Mouse (Mus musculus) heart, adult 2 months (tissue): ENCODE results near the gene Megf6. TPM values are rescaled to one million over a fixed set of nuclear protein-coding genes. Genes with fewer than 3 reads are reported as not detected.

Source experiments
- DNase-seq, 2 experiments: peaks; one replicate each; pipeline ENCODE4 v3.0.0; 2021
- H3K27ac ChIP-seq: fragments of 200-600 bp; 2 replicates; pipeline ENCODE4 v1.8.1; 2022
- H3K27me3 ChIP-seq: fragments of 200-500 bp; 2 replicates; pipeline ENCODE4 v1.6.1; 2012; ENCODE audit warnings: mild to moderate bottlenecking, low read length, inconsistent platforms, mixed read lengths; ENCODE audit not compliant: control insufficient read depth, insufficient read depth
- H3K36me3 ChIP-seq: fragments of 200-500 bp; 2 replicates; pipeline ENCODE4 v1.6.1; 2012; ENCODE audit warnings: low read length, inconsistent platforms; ENCODE audit not compliant: control insufficient read depth, insufficient read depth
- H3K4me1 ChIP-seq: fragments of 200-500 bp; 2 replicates; pipeline ENCODE4 v1.6.1; 2011; ENCODE audit warnings: low read length; ENCODE audit not compliant: control insufficient read depth, insufficient read depth
- H3K4me3 ChIP-seq: fragments of 200-600 bp; 2 replicates; pipeline ENCODE4 v1.8.1; 2022
- H3K79me2 ChIP-seq: fragments of 200-500 bp; replicated peaks from 2 replicates; pipeline ENCODE4 v1.6.1; 2012; ENCODE audit warnings: mild to moderate bottlenecking, inconsistent platforms, low read length, moderate library complexity, mixed read lengths; ENCODE audit not compliant: control insufficient read depth, insufficient read depth
- H3K9ac ChIP-seq: fragments of 200-500 bp; 2 replicates; pipeline ENCODE4 v1.6.1; 2012; ENCODE audit warnings: low read depth, mild to moderate bottlenecking, control low read depth, inconsistent platforms, low read length, mixed read lengths
- CTCF ChIP-seq: fragments of 200-600 bp; IDR thresholded peaks from 2 replicates; pipeline ENCODE4 v1.8.1; 2022; ENCODE audit warnings: antibody characterized with exemption, mild to moderate bottlenecking, moderate library complexity
- EP300 ChIP-seq: fragments of 200-500 bp; IDR thresholded peaks from 2 replicates; pipeline ENCODE4 v1.6.1; 2011; ENCODE audit warnings: low read depth, low read length, control low read depth; ENCODE audit not compliant: insufficient read depth
- POLR2A ChIP-seq: fragments of 200-500 bp; IDR thresholded peaks from 2 replicates; pipeline ENCODE4 v1.6.1; 2011; ENCODE audit warnings: mild to moderate bottlenecking, low read depth, low read length, control low read depth; ENCODE audit not compliant: insufficient read depth
- WGBS: fragments of 180-500 bp; shearing (Covaris S2); methylation state at CpG from one replicate; pipeline ENCODE4 v1.1.7; 2018; 5-methylcytosine and 5-hydroxymethylcytosine counted together
- intact Hi-C: fragments of 180-260 bp; cut with DNase I; formaldehyde crosslinking; loops from one replicate; pipeline ENCODE4 v1.15.1; 2025
- polyA plus RNA-seq: library from polyadenylated mRNA; depleted of rRNA; stranded (reverse); fragments of >200 nt; gene quantifications from 2 replicates; pipeline ENCODE4 v1.2.3, GENCODE M21; 2012; rRNA removed
- total RNA-seq, 2 experiments: library from RNA; stranded (reverse); gene quantifications; 2 replicates each; pipeline ENCODE4 v1.2.3; 2021

The Megf6 gene
- total and polyA plus RNA-seq, 3 experiments, result 4.1 to 4.9 (median 4.3) TPM

DNA sequence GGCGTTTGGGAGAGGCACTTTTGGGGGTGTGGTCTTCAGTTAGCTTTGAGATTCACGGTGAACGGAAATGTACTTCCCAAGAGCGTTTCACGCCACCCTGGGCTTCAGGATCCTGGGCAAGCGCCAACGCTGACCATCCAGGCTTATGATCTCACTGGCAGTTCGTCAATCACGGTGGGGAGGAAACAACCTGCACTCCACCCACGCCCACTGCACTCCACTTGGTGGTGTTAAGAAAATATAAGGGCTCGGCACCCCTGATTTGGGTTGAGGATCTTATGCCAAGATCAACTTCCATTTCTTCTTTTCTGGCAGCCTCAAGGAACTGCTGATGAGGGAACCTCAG, 143.1 kb downstream of the Megf6 start:
- H3K36me3 ChIP-seq, result no peaks in the 10 kb centered on the region
- no peaks in the 10 kb centered on the region for H3K79me2 ChIP-seq
- TF ChIP-seq CTCF, result no peak
- TF ChIP-seq EP300, result no peak
- TF ChIP-seq POLR2A, result no peak
- H3K4me3 ChIP-seq, result no peak overlapping the region
- no peaks in the 10 kb centered on the region for H3K27me3 ChIP-seq
- no peak for DNase-seq
- no peaks in the 10 kb centered on the region for H3K4me1 ChIP-seq
- 61% methylated on average over 11 of the region's 11 CpGs for WGBS
- intact Hi-C loops, result no loop called here
- no peak overlapping the region for H3K9ac ChIP-seq
- no peak overlapping the region for H3K27ac ChIP-seq

Other genes with a start within 250 kb of the Megf6 start
- 10 to 100 TPM; 14.1 to 16.2 TPM for gene A430005L14Rik, start 213.5 kb upstream of the Megf6 start, total RNA-seq
- gene A430005L14Rik, start 213.5 kb upstream of the Megf6 start, polyA plus RNA-seq, result 15.5 and 21.1 TPM in 2 replicates
- 1 to 10 TPM; 2.7 to 3.0 TPM for gene Dffb, start 195.6 kb upstream of the Megf6 start, total RNA-seq
- gene Dffb, start 195.6 kb upstream of the Megf6 start, polyA plus RNA-seq, result 5.3 and 7.7 TPM in 2 replicates
- 10 to 100 TPM; 28.1 to 31.5 TPM for gene Cep104, start 195.5 kb upstream of the Megf6 start, total RNA-seq
- gene Cep104, start 195.5 kb upstream of the Megf6 start, polyA plus RNA-seq, result 19.6 and 20.1 TPM in 2 replicates
- 10 to 100 TPM; 28.6 to 28.7 TPM for gene Lrrc47, start 159.0 kb upstream of the Megf6 start, total RNA-seq
- 29.7 and 35.6 TPM in 2 replicates for gene Lrrc47, start 159.0 kb upstream of the Megf6 start, polyA plus RNA-seq
- gene Smim1, start 144.5 kb upstream of the Megf6 start, total RNA-seq, result 1 to 10 TPM; 5.7 to 7.8 TPM
- 24.7 and 29.2 TPM in 2 replicates for gene Smim1, start 144.5 kb upstream of the Megf6 start, polyA plus RNA-seq
- gene Ccdc27, start 128.1 kb upstream of the Megf6 start, total RNA-seq, result not detected
- not detected in 2 replicates for gene Ccdc27, start 128.1 kb upstream of the Megf6 start, polyA plus RNA-seq
- not detected for gene Trp73, start 30.5 kb upstream of the Megf6 start, total RNA-seq
- 0.39 TPM in 1 of 2 replicates, not detected in the other for gene Trp73, start 30.5 kb upstream of the Megf6 start, polyA plus RNA-seq
- 10 to 100 TPM; 11.8 to 12.3 TPM for gene Wrap73, start 28.4 kb upstream of the Megf6 start, total RNA-seq
- gene Wrap73, start 28.4 kb upstream of the Megf6 start, polyA plus RNA-seq, result 16.9 and 17.9 TPM in 2 replicates
- 100 to 1,000 TPM; 121 to 130 TPM for gene Tprgl, start 10.1 kb upstream of the Megf6 start, total RNA-seq
- gene Tprgl, start 10.1 kb upstream of the Megf6 start, polyA plus RNA-seq, result 147 and 204 TPM in 2 replicates
- gene Arhgef16, start 130.9 kb downstream of the Megf6 start, total RNA-seq, result under 1 TPM; 0.36 to 0.39 TPM
- 1.2 and 1.6 TPM in 2 replicates for gene Arhgef16, start 130.9 kb downstream of the Megf6 start, polyA plus RNA-seq
- not detected for gene B230104I21Rik, start 165.4 kb downstream of the Megf6 start, total RNA-seq
- not detected in 2 replicates for gene B230104I21Rik, start 165.4 kb downstream of the Megf6 start, polyA plus RNA-seq